In genomic region chr2:70886831-70887230, GRCm38 (mm10) we compare ENCODE assay signal across 13 mouse cellular contexts.
DNase-seq lines count a peak whose midpoint lies in the region; ATAC-seq and TF ChIP-seq lines count a peak whose summit lies in the region.
"Had no signal": no experiment of that assay in that cellular context is flagged by ENCODE, and none has a peak within 500 bp of the region (broad histone marks: within the 10 kb centered on the region; RNA-seq: fewer than 3 reads in every experiment).

No protein-coding gene starts in this region.

- H3K27me3 ChIP-seq in forebrain, embryonic 13.5 days, result no peaks in the 10 kb centered on the region
- H3K27me3 ChIP-seq in forebrain, embryonic 12.5 days, result no peaks in the 10 kb centered on the region
- H3K27me3 ChIP-seq: liver, embryonic 12.5 days had no signal

- WGBS in forebrain, embryonic 13.5 days, result 75% methylated on average over 7 of the region's 7 CpGs
- WGBS in forebrain, embryonic 12.5 days, result 87% methylated on average over 7 of the region's 7 CpGs

- no peaks in the 10 kb centered on the region for H3K4me1 ChIP-seq in forebrain, embryonic 13.5 days
- H3K4me1 ChIP-seq in forebrain, embryonic 12.5 days, result no peaks in the 10 kb centered on the region

- H3K27ac ChIP-seq in forebrain, embryonic 13.5 days, result no peak overlapping the region
- no peak overlapping the region for H3K27ac ChIP-seq in forebrain, embryonic 12.5 days
- peak overlapping the region; percentile 65 for H3K27ac ChIP-seq in layer of hippocampus, adult 2 months
- H3K27ac ChIP-seq: gastrocnemius, adult 2 months; liver, embryonic 12.5 days had no signal

- H3K9ac ChIP-seq in forebrain, embryonic 13.5 days, result no peak overlapping the region
- H3K9ac ChIP-seq in forebrain, embryonic 12.5 days, result no peak overlapping the region
- H3K9ac ChIP-seq: liver, embryonic 12.5 days had no signal

- H3K4me2 ChIP-seq in forebrain, embryonic 13.5 days, result no peak overlapping the region
- H3K4me2 ChIP-seq in forebrain, embryonic 12.5 days, result no peak overlapping the region
- H3K4me2 ChIP-seq: liver, embryonic 12.5 days had no signal

- no peak for TF ChIP-seq CTCF in layer of hippocampus, adult 2 months (conservative IDR thresholded peaks at IDR 0.05)

- no peaks in the 10 kb centered on the region for H3K9me3 ChIP-seq in forebrain, embryonic 13.5 days (replicated peaks)
- H3K9me3 ChIP-seq in forebrain, embryonic 12.5 days, result no peaks in the 10 kb centered on the region
- H3K9me3 ChIP-seq: liver, embryonic 12.5 days had no signal

- H3K4me3 ChIP-seq in forebrain, embryonic 13.5 days, result no peak overlapping the region
- H3K4me3 ChIP-seq in forebrain, embryonic 12.5 days (replicated peaks), result no peak overlapping the region
- no peak overlapping the region for H3K4me3 ChIP-seq in layer of hippocampus, adult 2 months
- H3K4me3 ChIP-seq: gastrocnemius, adult 2 months; liver, embryonic 12.5 days had no signal

- DNase-seq in right cerebral cortex, adult 2 months (ENCODE audit: low spot score in 2 of 2), result peak; percentile 57 to 61
- DNase-seq in right cerebral cortex, postnatal 4 days, result no peak
- peak; percentile 26 to 57 for DNase-seq in layer of hippocampus, adult 2 months (ENCODE audit: low spot score in 2 of 2)
- no peak for DNase-seq in lung, postnatal 4 days
- DNase-seq in urinary bladder, adult 18-20 months (ENCODE audit: low spot score in 2 of 2), result no peak
- no peak for DNase-seq in Muller cell, postnatal 12 days (ENCODE audit: inconsistent ontology term)
- DNase-seq: embryo, embryonic 11 days; gastrocnemius, adult 2 months; thymus, postnatal 25 days had no signal

- ATAC-seq in forebrain, embryonic 13.5 days, result peak; percentile 19; the same call in 1 of the 2 replicates
- no peak for ATAC-seq in forebrain, embryonic 12.5 days (ENCODE audit: low FRiP score)
- ATAC-seq: inflammation-experienced regulatory T-cells, adult 6 months; liver, embryonic 12.5 days had no signal

- H3K36me3 ChIP-seq in forebrain, embryonic 13.5 days (ENCODE audit: poor library complexity, severe bottlenecking), result no peaks in the 10 kb centered on the region
- no peaks in the 10 kb centered on the region for H3K36me3 ChIP-seq in forebrain, embryonic 12.5 days (replicated peaks)
- H3K36me3 ChIP-seq: liver, embryonic 12.5 days had no signal

Comparison
In these comparisons a context has a peak if more than half of its experiments do, and no peak if none do; other contexts are left out.
1. DNase-seq: peak in right cerebral cortex, adult 2 months (2 of 2) and layer of hippocampus, adult 2 months (2 of 2); none in right cerebral cortex, postnatal 4 days (single experiment), lung, postnatal 4 days (0 of 2), urinary bladder, adult 18-20 months (0 of 2) and Muller cell, postnatal 12 days (single experiment).